Mouse (Mus musculus) intestine, postnatal 0 days (tissue): ENCODE results near the gene Pbx4. TPM values are rescaled to one million over a fixed set of nuclear protein-coding genes. Genes with fewer than 3 reads are reported as not detected.

ENCODE experiments used
- ATAC-seq: fragments of 200-750 bp; cut with Nextera tagmentation; 2 replicates; pipeline ENCODE4 v1.8.0; 2017; ENCODE audit warnings: mild to moderate bottlenecking, moderate TSS enrichment, moderate library complexity
- H3K27ac ChIP-seq: fragments of 300-500 bp; sonication (generic); 2 replicates; pipeline ENCODE4 v1.5.1; 2014; ENCODE audit warnings: mild to moderate bottlenecking, low read depth, low read length, moderate library complexity
- H3K27me3 ChIP-seq: fragments of 300-500 bp; sonication (generic); replicated peaks from 2 replicates; pipeline ENCODE4 v1.6.1; 2014; ENCODE audit warnings: low read length, mixed read lengths; ENCODE audit not compliant: control insufficient read depth, insufficient read depth
- H3K36me3 ChIP-seq: fragments of 300-500 bp; sonication (generic); 2 replicates; pipeline ENCODE4 v1.6.1; 2014; ENCODE audit warnings: mild to moderate bottlenecking, moderate library complexity; ENCODE audit not compliant: control insufficient read depth, insufficient read depth
- H3K4me1 ChIP-seq: fragments of 300-500 bp; sonication (generic); replicated peaks from 2 replicates; pipeline ENCODE4 v1.6.1; 2014; ENCODE audit warnings: antibody characterized with exemption, low read length, mixed read lengths; ENCODE audit not compliant: control insufficient read depth, insufficient read depth
- H3K4me2 ChIP-seq: fragments of 300-500 bp; sonication (generic); replicated peaks from 2 replicates; pipeline ENCODE4 v1.6.1; 2014; ENCODE audit warnings: low read depth, mild to moderate bottlenecking, moderate library complexity
- H3K4me3 ChIP-seq: fragments of 300-500 bp; sonication (generic); 2 replicates; pipeline ENCODE4 v1.5.1; 2014; ENCODE audit warnings: low read depth, low read length
- H3K9ac ChIP-seq: fragments of 300-500 bp; sonication (generic); 2 replicates; pipeline ENCODE4 v1.6.1; 2014; ENCODE audit warnings: mild to moderate bottlenecking, low read depth, low read length
- H3K9me3 ChIP-seq: fragments of 300-500 bp; sonication (generic); 2 replicates; pipeline ENCODE4 v1.6.1; 2016; ENCODE audit warnings: mixed run types; ENCODE audit not compliant: control insufficient read depth
- CTCF ChIP-seq: sonication (generic); IDR thresholded peaks from 2 replicates; pipeline ENCODE4 v1.5.1; 2016; ENCODE audit warnings: low read depth, mild to moderate bottlenecking, control low read depth, antibody characterized with exemption, moderate library complexity
- WGBS: fragments of 180-500 bp; shearing (Covaris S2); extraction: QIAGEN DNeasy Blood & Tissue Kit; methylation state at CpG from one replicate; pipeline ENCODE4 v1.1.7; 2014; 5-methylcytosine and 5-hydroxymethylcytosine counted together
- polyA plus RNA-seq: library from polyadenylated mRNA; unstranded; fragments of >200 nt; fragmentation: Nextera tagmentation; extraction: Ambion mirVana; gene quantifications from 2 replicates; pipeline ENCODE4 v1.2.1, GENCODE M21; 2015

Gene Pbx4
- polyA plus RNA-seq, 1 experiment from 2014 or later = 2.7 TPM

- 0% methylated on average over 11 of the region's 22 CpGs for WGBS
- no peaks in the 10 kb centered on the region for H3K9me3 ChIP-seq
- TF ChIP-seq CTCF = no peak
- no peak overlapping the region for H3K27ac ChIP-seq
- peak overlapping the region; percentile 95 for H3K4me2 ChIP-seq
- H3K36me3 ChIP-seq = peaks cover 14% of the 10 kb centered on the region; the same call in 1 of the 2 replicates
- no peaks in the 10 kb centered on the region for H3K4me1 ChIP-seq
- peak overlapping the region; percentile 55 for H3K4me3 ChIP-seq
- H3K27me3 ChIP-seq = no peaks in the 10 kb centered on the region
- ATAC-seq = peak; percentile 18; the same call in 1 of the 2 replicates
- peak overlapping the region; percentile 53 for H3K9ac ChIP-seq
These were observed 10.3 kb upstream of the Pbx4 start for GRCm38 (mm10) chr8:69821971-69822385.

DNA sequence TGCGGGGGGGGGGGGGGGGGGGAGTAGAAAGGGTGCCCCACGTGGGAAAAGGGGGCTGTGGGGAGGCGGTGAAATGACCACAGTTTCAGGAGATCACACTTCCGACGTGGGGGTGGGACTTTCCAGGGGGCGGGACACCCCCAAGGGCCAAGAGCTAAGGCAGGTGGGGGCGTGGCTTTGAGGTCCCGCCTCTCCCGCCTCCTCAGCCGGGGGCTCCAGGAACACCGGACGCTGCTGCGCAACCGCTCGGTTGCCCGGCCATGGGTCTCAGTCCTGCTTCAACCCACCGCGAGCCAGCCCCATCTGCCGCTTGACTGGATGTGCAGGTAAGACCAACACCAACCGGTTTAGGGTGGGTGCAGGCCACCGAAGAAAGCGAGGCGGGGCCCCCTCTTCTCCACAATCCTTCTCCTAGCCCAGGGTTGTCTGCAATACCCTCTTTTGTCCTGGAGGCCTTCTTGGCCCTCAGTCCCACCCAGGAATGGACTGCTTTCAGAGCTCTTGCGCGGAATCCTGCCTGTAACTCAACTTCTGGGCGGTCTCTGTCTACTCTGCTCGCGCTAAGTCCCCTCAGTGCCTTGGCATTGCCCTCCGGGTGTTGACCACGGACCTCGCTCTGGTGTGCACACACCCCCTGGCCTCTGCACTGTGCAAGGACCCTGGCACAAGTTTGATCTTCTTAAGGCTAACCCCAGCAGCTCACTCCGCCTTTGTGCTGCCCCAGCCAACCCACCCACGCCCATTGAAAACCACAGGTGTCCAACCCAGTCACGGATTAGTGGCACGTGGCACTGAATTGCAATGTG lies 9.7 kb upstream of the Pbx4 start, which contains the start of gene Lpar2:
Gene Lpar2 (plus strand): TSS at position 44 of the 806 bp plus-strand sequence.
- no peaks in the 10 kb centered on the region for H3K4me1 ChIP-seq
- ATAC-seq = peak; percentile 59
- peak within 1 kb of the TSS; percentile 95 for H3K4me2 ChIP-seq
- H3K9me3 ChIP-seq = no peaks in the 10 kb centered on the region
- H3K4me3 ChIP-seq = peak within 1 kb of the TSS; percentile 55
- 0 out of 2 replicates have a peak, but pooled peaks have one; percentile 13 for TF ChIP-seq CTCF
- H3K36me3 ChIP-seq = peaks cover 9% of the 10 kb centered on the region; the same call in 1 of the 2 replicates
- no peak within 1 kb of the TSS for H3K27ac ChIP-seq
- H3K9ac ChIP-seq = peak within 1 kb of the TSS; percentile 53
- no peaks in the 10 kb centered on the region for H3K27me3 ChIP-seq
- 3% methylated on average over 33 of the region's 35 CpGs for WGBS

DNA sequence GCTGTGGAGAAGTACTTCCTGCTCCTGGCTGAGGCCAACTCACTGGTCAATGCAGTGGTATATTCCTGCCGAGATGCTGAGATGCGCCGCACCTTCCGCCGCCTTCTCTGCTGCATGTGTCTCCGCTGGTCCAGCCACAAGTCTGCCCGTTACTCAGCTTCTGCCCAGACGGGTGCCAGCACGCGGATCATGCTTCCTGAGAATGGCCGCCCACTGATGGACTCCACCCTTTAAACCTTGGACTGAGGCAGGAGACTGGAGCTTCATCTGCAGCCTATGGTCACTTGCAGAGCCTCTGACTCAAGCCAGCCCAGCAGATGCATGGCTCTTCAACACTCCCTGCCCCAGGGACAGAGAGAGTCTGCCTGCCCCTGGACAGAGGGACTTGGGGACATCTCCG lies 5.9 kb upstream of the Pbx4 start:
- ATAC-seq = no peak
- Histone ChIP-seq H3K4me1 (no peaks in the 10 kb centered on the region), H3K27me3 (no peaks in the 10 kb centered on the region), H3K36me3 (no peaks in the 10 kb centered on the region), H3K27ac (no peak overlapping the region), H3K4me3 (no peak overlapping the region), H3K9ac (no peak overlapping the region), H3K4me2 (no peak overlapping the region), H3K9me3 (no peaks in the 10 kb centered on the region)
- no peak for TF ChIP-seq CTCF
- WGBS = 83% methylated on average over 12 of the region's 12 CpGs

- ATAC-seq = peak; percentile 78
- 43% methylated on average over 8 of the region's 8 CpGs for whole genome bisulfite sequencing
These were observed 4.9 kb downstream of the Pbx4 start for GRCm38 (mm10) chr8:69837057-69837682.

GRCm38 (mm10) chr8:69847167-69848065 lies 15.1 kb downstream of the Pbx4 start:
- 65% methylated on average over 3 of the region's 3 CpGs for WGBS
- H3K9ac ChIP-seq = no peak overlapping the region
- ATAC-seq = no peak
- no peaks in the 10 kb centered on the region for H3K9me3 ChIP-seq
- no peaks in the 10 kb centered on the region for H3K27me3 ChIP-seq
- no peak for TF ChIP-seq CTCF
- H3K36me3 ChIP-seq = no peaks in the 10 kb centered on the region
- H3K4me1 ChIP-seq = no peaks in the 10 kb centered on the region
- no peak overlapping the region for H3K27ac ChIP-seq
- no peak overlapping the region for H3K4me3 ChIP-seq
- H3K4me2 ChIP-seq = no peak overlapping the region

More at GRCm38 (mm10) chr8:69837057-69837682, 4.9 kb downstream of the Pbx4 start:
- H3K9me3 ChIP-seq = no peaks in the 10 kb centered on the region
- H3K36me3 ChIP-seq = no peaks in the 10 kb centered on the region
- no peak overlapping the region for H3K4me2 ChIP-seq
- no peak for TF ChIP-seq CTCF
- no peaks in the 10 kb centered on the region for H3K27me3 ChIP-seq
- no peak overlapping the region for H3K4me3 ChIP-seq
- 0 out of 2 replicates have a peak, but pooled peaks cover 3% of the 10 kb centered on the region for H3K4me1 ChIP-seq
- H3K9ac ChIP-seq = no peak overlapping the region
- H3K27ac ChIP-seq = no peak overlapping the region
